Mouse (Mus musculus) c-Kit-positive CD71-positive TER-119-negative erythroid progenitor cells, embryonic 14.5 days (primary cell): ENCODE measurements around the gene Nt5dc3.

Source experiments
- DNase-seq: peaks from one replicate; pipeline ENCODE4 v3.0.0-alpha.2; 2013; ENCODE audit warnings: low read depth

The Nt5dc3 gene

DNA sequence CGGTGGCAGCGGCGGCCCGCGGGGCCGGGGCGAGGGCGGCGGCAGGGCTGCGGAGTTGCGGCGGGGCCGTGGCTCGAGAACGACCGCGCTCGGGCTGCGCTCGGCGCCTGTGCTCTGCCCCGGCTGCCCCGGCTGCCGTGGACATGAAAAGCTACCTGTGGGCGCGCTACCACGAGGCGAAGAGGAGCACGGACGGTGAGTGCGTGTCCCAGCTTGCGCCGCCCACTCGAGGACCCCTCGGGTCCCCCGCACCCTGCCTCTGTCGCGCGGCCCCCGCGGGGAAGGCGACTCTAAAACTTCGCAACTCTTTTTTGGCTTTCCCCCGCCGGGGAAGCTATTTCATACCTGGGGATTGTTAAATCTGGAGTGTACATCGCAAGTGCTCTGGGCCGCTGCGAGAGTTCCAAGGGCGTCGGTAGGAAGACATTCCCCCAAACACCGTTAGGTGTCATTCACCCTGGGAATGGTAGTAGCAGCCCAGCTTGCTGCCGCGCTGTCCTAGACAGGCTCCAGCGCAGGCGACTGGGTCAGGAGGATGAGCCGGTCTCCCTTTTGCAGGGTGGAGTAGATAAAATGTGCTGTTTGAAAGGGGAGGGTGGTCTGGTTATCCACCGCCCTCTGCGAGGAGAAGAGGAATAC lies 431 bp downstream of the Nt5dc3 start:
- DNase-seq, result peak; percentile 11

- no peak for DNase-seq
These were observed 1.2 kb downstream of the Nt5dc3 start for GRCm38 (mm10) chr10:86779816-86780500.

- DNase-seq, result no peak
These were observed 2.8 kb downstream of the Nt5dc3 start for GRCm38 (mm10) chr10:86781641-86782040.

DNA sequence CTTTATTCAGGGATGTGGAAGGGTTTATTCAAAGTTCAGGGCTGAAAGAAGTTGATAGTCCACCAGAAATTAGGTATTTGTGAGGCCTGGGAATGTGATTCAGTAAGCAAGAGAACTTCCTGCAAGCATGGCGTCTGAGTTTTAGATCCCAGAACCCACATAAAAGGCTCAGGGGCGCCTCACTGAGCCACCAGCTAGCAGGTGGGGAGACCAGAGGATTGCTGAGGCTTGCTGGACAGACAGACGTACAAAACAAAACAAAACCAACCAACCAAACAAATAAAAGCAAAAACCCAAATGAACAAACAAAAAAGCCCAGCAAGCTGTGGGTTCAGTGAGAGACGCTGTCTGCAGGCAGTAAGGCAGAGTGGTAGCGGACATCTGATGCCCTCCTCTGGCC lies 3.9 kb downstream of the Nt5dc3 start:
- no peak for DNase-seq

GRCm38 (mm10) chr10:86783561-86783960 lies 4.8 kb downstream of the Nt5dc3 start:
- DNase-seq, result no peak

DNA sequence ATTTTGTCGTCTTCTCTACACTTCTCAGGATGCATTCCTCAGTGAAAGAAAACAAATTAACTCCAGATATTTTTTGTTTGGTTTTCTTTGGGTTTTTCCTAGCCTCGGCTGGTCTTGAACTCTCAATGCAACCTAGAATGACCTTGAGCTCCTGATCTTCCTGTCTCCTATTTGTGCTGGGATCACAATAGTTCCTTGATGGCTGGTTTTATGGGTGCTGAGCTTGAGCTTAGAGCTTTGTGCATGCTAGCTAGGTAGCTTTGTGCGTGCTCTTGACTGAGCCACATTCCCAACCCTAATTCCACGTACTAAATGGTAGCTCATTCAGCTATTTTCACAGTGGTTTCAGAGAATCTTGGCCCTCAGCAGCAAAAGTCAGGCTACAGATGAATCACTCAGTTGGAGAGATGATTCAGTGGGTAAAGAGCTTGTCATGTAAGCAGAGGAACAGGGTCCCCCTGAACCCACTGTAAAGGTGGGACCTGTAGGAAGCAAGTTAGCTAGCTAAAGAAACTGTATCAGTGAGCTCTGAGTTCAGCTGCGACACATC lies 5.4 kb downstream of the Nt5dc3 start:
- DNase-seq, result no peak

- DNase-seq, result no peak
These were observed 6.6 kb downstream of the Nt5dc3 start for GRCm38 (mm10) chr10:86785396-86785795.

DNA sequence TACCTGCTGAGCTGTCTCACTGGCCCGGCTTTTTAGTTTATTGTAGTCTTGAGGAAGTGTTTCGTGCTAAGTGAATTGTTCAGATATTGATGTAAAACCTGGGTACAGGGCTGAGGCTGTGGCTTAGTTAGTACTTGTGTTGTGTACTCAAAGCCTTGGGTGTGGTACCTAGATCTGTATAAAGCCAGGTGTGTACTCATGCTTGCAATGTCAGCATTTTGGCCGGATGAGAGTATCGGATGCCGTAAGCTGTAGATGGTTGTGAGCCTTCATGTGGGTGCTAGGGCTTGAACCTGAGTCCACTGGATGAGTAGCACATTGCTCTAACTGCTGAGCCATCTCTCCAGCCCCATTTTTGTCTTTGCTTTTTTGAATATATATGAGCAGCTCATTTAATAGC lies 7.3 kb downstream of the Nt5dc3 start:
- DNase-seq, result no peak

- no peak for DNase-seq
These were observed 9.4 kb downstream of the Nt5dc3 start for GRCm38 (mm10) chr10:86788193-86788592.

GRCm38 (mm10) chr10:86789146-86789672 lies 10.4 kb downstream of the Nt5dc3 start:
- no peak for DNase-seq

DNA sequence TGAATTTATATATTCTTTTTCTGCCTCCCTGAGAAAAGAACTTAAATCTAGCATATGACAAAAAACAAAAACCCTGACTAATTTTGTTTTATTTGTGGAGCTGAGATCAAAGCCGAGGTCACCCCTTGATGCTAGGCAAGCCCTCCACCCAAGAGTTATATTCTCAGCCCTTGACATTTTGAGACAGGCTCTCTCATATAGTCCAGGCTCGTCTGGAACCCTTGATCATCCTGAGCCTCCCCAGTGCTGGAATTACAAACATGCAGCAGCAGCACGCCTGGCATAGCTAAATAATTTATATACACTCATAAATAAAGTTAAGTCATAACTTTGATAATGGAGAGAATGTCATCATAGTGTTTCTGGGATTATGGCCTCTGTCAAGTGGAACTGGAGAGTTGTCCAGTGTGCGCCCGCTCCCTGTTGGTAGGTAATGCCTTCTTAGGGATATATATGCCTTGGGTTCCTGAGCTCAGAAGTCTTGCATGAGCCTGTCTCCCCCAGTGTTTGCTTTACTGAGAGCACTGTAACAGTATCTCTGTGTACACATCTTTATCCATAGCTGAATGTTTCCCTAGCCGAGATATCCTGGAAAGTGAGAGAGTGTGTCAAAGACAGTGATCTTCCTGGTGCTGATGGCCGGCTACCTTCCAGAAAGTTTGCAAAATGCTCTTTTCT lies 12.8 kb downstream of the Nt5dc3 start:
- no peak for DNase-seq

DNA sequence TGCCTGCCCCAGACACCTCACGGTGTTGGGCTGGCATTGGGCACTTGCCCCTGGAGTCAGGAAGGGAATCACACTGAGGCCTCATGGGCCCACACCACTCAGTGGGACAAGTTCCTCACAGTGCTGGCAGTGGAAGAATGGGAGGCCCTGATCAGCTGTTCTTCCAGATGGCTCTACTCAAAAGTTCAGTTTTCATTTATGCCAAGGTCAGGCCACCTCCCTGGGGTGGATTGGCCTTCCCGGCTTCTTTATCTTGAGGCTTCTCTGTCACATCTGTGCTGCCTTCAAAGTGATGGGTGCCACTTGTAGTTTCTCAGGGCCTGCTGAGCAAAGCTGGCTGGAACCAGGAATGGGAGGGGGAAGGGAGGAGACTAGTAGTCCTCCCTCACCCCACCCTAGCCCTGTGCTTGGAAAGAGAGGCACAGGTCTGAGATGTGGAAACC lies 14.7 kb downstream of the Nt5dc3 start:
- DNase-seq, result no peak

GRCm38 (mm10) chr10:86794196-86794595 lies 15.4 kb downstream of the Nt5dc3 start:
- DNase-seq, result no peak

DNA sequence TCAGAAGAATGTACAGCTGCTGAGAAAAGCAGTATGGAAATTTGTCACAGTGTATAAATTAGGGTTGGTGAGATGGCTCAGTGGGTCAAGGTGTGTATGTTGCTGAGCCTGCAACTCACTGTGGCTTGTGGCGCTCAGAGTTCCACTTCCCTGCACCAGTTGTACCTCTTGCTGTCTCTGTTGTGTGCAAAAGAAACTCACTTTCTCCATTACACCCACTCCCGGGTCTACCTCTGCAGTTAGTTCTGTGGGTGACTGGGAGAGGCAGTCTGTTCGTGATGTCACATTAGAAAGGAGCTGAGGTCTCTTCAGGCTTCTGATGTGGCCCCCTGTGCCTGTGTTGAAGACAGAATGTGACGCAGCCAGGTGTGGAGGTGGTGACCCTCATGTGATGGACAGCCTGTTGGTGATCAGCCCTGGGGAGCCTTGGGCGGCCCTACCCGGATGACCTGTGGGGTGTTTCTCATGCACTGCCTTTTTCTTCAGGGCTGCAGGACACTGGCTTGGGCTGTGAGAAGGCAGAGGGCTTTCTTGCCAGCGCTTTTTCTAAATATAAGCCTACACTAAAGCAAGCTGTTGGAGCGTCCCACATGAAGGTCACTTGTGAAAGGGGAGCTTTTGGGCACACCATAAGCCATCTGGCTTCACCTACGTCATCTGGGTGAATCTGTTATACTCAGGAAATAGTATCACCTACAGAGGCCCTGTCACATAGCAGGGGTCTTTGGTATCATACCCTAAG lies 16.2 kb downstream of the Nt5dc3 start:
- DNase-seq, result no peak

GRCm38 (mm10) chr10:86796073-86796741 lies 17.4 kb downstream of the Nt5dc3 start:
- no peak for DNase-seq

GRCm38 (mm10) chr10:86807362-86807761 lies 28.6 kb downstream of the Nt5dc3 start:
- no peak for DNase-seq

- DNase-seq, result no peak
These were observed 29.4 kb downstream of the Nt5dc3 start for GRCm38 (mm10) chr10:86808013-86808758.

DNA sequence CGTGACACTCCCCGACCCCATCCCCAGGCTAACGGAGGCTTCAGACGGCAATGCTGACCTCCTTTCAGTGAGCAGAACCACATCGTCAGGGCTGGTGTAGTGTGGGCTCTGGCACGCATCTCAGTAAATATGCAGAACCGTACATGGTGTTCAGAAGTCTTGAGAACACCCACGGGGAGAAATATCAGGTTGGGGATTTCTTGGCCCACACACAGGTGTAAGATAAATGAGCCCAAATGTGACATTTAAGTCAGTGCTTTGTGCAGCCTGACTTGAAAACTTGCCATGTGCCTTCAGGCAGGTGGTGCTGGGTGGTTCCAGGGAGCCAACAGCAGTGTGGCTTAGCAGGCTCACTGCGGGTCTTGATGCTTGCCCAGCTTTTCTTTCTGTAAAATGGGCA lies 31.2 kb downstream of the Nt5dc3 start:
- no peak for DNase-seq

DNA sequence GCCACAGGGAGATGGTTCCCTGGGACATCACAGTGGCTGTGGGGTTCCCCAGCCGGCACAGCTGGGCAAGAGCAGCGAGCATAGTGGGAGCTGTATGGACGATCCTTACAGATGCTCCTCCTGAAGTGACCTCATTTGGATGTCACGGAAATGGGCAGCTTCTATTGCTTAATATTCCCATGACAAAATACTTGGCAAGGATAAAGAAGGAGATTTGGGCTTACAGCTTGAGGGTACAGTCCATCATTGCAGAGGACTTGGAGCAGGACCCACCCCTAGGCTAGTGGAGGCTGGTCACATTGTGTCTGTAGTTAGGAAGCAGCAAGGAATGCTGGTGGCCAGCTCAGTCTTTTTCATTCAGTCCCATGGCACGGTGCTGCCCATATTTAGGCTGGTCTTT lies 31.8 kb downstream of the Nt5dc3 start:
- no peak for DNase-seq

DNA sequence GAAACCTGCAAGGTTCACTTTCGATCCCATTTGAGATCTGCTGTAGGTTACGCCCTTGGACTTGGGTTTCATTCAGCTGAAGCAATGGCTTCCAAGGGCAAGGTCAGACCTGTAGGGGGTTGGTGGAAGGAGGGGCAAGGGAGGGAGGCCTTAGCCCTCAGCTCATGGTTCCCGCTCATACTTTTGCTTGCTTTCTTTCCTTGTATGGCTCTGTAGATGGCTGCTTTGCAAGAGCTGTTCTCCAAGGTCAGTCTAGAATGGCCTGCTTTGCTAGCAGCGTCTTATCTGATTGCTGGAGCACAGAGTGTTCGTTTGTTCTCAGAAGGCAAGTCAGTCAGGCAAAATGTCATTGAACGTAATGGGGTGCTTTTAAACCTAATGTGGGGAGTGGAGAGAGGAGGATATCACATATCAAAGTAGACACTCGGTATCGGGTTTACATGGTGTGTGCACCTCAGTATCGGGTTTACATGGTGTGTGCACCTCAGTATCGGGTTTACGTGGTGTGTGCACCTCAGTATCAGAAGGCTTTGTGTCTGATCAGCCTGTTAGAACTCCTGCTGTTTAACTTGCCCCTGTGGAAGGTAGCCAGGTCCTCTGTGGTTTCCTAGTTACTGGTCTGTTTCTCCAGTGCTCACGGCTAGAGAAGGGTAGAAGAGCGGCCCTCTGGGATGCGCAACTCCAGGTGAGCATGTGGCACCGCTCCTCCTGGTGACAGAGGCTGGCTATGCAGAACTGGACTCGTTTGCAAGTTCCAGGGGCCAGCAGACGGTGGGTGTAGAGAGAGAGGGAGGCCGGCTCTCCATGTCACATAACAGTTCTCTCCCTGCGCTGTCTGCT lies 35.7 kb downstream of the Nt5dc3 start:
- DNase-seq, result no peak
